In genomic region chr3:79193001-79193400, GRCm38 (mm10) we compare ENCODE assay signal across 8 mouse cellular contexts.
A peak's percentile ranks its signal among the peaks of the same experiment; 100 is the strongest.
DNase-seq lines count a peak whose midpoint lies in the region; ATAC-seq and TF ChIP-seq lines count a peak whose summit lies in the region.

No protein-coding gene starts in this region.

- DNase-seq in hindbrain, embryonic 10.5 days (ENCODE audit: low spot score): no peak
- DNase-seq in adrenal gland, postnatal 25 days: peak; percentile 19
- DNase-seq in gastrocnemius, adult 8-10 months (ENCODE audit: low spot score in 2 of 2): peak; percentile 57 to 63
- DNase-seq in left cerebral cortex, adult 2 months (ENCODE audit: extremely low spot score in 1 of 2, low spot score in 2 of 2): no peak
- no peak for DNase-seq in liver
- no peak for DNase-seq in right cerebral cortex, postnatal 10 days (ENCODE audit: low spot score in 2 of 2)

- intact Hi-C loops in left cerebral cortex, adult 2 months (cut with DNase I): no loop called here

- no peaks in the 10 kb centered on the region for H3K27me3 ChIP-seq in hindbrain, embryonic 16.5 days (replicated peaks; ENCODE audit: control insufficient read depth, insufficient read depth, low read length)
- H3K27me3 ChIP-seq in hindbrain, embryonic 10.5 days (ENCODE audit: insufficient read depth, poor library complexity, severe bottlenecking): no peaks in the 10 kb centered on the region
- no peaks in the 10 kb centered on the region for H3K27me3 ChIP-seq in kidney, embryonic 14.5 days (ENCODE audit: control insufficient read depth, insufficient read depth, low read length)

- no peak overlapping the region for H3K4me2 ChIP-seq in hindbrain, embryonic 16.5 days (ENCODE audit: low read length)
- no peak overlapping the region for H3K4me2 ChIP-seq in kidney, embryonic 14.5 days (replicated peaks; ENCODE audit: low read depth, low read length)

- no peaks in the 10 kb centered on the region for H3K36me3 ChIP-seq in hindbrain, embryonic 16.5 days (ENCODE audit: control insufficient read depth, insufficient read depth, low read length)
- 0 out of 2 replicates have a peak, but pooled peaks cover 4% of the 10 kb centered on the region for H3K36me3 ChIP-seq in hindbrain, embryonic 10.5 days
- peaks cover 3% of the 10 kb centered on the region; the same call in 1 of the 2 replicates for H3K36me3 ChIP-seq in kidney, embryonic 14.5 days (ENCODE audit: control insufficient read depth, insufficient read depth, low read length)

- H3K4me1 ChIP-seq in hindbrain, embryonic 16.5 days (ENCODE audit: control insufficient read depth, insufficient read depth, low read depth, low read length): peaks cover 9% of the 10 kb centered on the region
- H3K4me1 ChIP-seq in hindbrain, embryonic 10.5 days (replicated peaks): no peaks in the 10 kb centered on the region
- H3K4me1 ChIP-seq in kidney, embryonic 14.5 days (ENCODE audit: control insufficient read depth, insufficient read depth, low read length): no peaks in the 10 kb centered on the region

- 0 out of 2 replicates have a peak, but pooled peaks have one; percentile 21 for ATAC-seq in hindbrain, embryonic 16.5 days
- no peak for ATAC-seq in kidney, embryonic 14.5 days (ENCODE audit: low FRiP score, low TSS enrichment)

- H3K27ac ChIP-seq in hindbrain, embryonic 16.5 days (ENCODE audit: low read depth, low read length): no peak overlapping the region
- H3K27ac ChIP-seq in hindbrain, embryonic 10.5 days: no peak overlapping the region
- H3K27ac ChIP-seq in left cerebral cortex, adult 2 months: peak overlapping the region; percentile 51
- no peak overlapping the region for H3K27ac ChIP-seq in kidney, embryonic 14.5 days (ENCODE audit: low read depth, low read length)

- H3K9ac ChIP-seq in hindbrain, embryonic 16.5 days (ENCODE audit: low read depth, low read length): no peak overlapping the region
- no peak overlapping the region for H3K9ac ChIP-seq in kidney, embryonic 14.5 days (ENCODE audit: low read depth, low read length)

- H3K4me3 ChIP-seq in hindbrain, embryonic 16.5 days (ENCODE audit: low read length): no peak overlapping the region
- H3K4me3 ChIP-seq in hindbrain, embryonic 10.5 days: no peak overlapping the region
- no peak overlapping the region for H3K4me3 ChIP-seq in left cerebral cortex, adult 2 months
- H3K4me3 ChIP-seq in kidney, embryonic 14.5 days (ENCODE audit: low read length): no peak overlapping the region

- TF ChIP-seq CTCF in left cerebral cortex, adult 2 months (IDR thresholded peaks at IDR 0.05): no peak

- WGBS in hindbrain, embryonic 16.5 days: 52% methylated on average over 4 of the region's 4 CpGs
- WGBS in hindbrain, embryonic 10.5 days: 89% methylated on average over 4 of the region's 4 CpGs
- 70% methylated on average over 4 of the region's 4 CpGs for WGBS in kidney, embryonic 14.5 days

- no peaks in the 10 kb centered on the region for H3K9me3 ChIP-seq in hindbrain, embryonic 16.5 days (ENCODE audit: control insufficient read depth, low read length)
- H3K9me3 ChIP-seq in hindbrain, embryonic 10.5 days: no peaks in the 10 kb centered on the region
- no peaks in the 10 kb centered on the region for H3K9me3 ChIP-seq in kidney, embryonic 14.5 days (ENCODE audit: control insufficient read depth, low read length)

Comparison
In these comparisons a context has a peak if more than half of its experiments do, and no peak if none do; other contexts are left out.
1. DNase-seq: peak in adrenal gland, postnatal 25 days (single experiment) and gastrocnemius, adult 8-10 months (2 of 2); none in hindbrain, embryonic 10.5 days (single experiment), left cerebral cortex, adult 2 months (0 of 2), liver (single experiment) and right cerebral cortex, postnatal 10 days (0 of 2).